Mouse (Mus musculus): Measurements from ENCODE around the gene Ubac2.

DNA sequence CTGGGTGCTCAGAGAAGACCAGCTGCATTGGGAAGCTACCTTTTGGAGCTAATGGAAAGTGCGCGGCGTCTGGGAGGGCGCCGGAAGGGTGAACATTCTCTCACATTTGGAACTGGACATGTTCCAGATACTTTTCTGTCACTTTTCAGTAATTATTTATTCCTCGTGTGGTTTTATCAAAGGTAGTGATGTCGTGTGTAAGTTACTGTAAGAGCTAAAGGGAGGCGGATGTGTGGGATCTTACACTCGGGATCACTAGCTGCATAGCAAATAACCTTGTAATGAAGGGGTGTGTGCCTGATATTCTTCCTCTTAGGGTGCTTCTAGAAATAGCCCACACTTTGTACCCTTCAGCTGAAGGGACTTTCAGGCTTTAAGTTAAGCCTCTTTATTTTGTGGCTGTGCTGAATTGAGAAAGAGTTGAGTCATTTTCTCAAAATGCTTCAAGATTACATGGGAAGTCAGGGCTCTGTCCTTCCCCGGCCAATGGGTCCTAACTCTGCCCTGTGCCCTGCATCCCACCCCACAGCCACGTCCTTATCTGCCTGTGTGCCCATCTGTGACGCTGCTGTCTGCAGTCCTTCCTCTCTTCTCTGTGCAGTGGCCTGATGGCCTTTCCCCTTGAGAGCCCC is 83.2 kb downstream of the Ubac2 start:
- TF ChIP-seq GATA1 (IDR thresholded peaks at IDR 0.05; ENCODE audit: borderline replicate concordance, low read length) (no peak), FLI1 (IDR thresholded peaks at IDR 0.05; ENCODE audit: low read length) (no peak)

Data from megakaryocyte, embryonic 14.5 days (primary cell).